Mouse (Mus musculus) neural tube, embryonic 14.5 days (tissue): ENCODE data around the gene Wdr90. TPM values are rescaled to one million over a fixed set of nuclear protein-coding genes. Genes with fewer than 3 reads are reported as not detected.

Experiments
- ATAC-seq: fragments of 200-750 bp; cut with Nextera tagmentation; 2 replicates; pipeline ENCODE4 v1.8.0; 2017; ENCODE audit warnings: low read depth, mild to moderate bottlenecking, moderate TSS enrichment, moderate library complexity
- H3K27ac ChIP-seq: fragments of 300-500 bp; sonication (generic); 2 replicates; pipeline ENCODE4 v1.5.1; 2014; ENCODE audit warnings: low read depth, mild to moderate bottlenecking, control low read depth, low read length, moderate library complexity, mixed read lengths
- H3K27me3 ChIP-seq: fragments of 300-500 bp; sonication (generic); 2 replicates; pipeline ENCODE4 v1.6.1; 2014; ENCODE audit warnings: low read length; ENCODE audit not compliant: control insufficient read depth, insufficient read depth
- H3K36me3 ChIP-seq: fragments of 300-500 bp; sonication (generic); 2 replicates; pipeline ENCODE4 v1.6.1; 2014; ENCODE audit warnings: low read length, mixed read lengths; ENCODE audit not compliant: control insufficient read depth, insufficient read depth
- H3K4me1 ChIP-seq: fragments of 300-500 bp; sonication (generic); 2 replicates; pipeline ENCODE4 v1.6.1; 2014; ENCODE audit warnings: low read length; ENCODE audit not compliant: control insufficient read depth, insufficient read depth
- H3K4me2 ChIP-seq: fragments of 300-500 bp; sonication (generic); 2 replicates; pipeline ENCODE4 v1.6.1; 2014; ENCODE audit warnings: mild to moderate bottlenecking, low read depth, low read length, control low read depth
- H3K4me3 ChIP-seq: fragments of 300-500 bp; sonication (generic); 2 replicates; pipeline ENCODE4 v1.5.1; 2014; ENCODE audit warnings: low read depth, low read length, control low read depth, mixed read lengths
- H3K9ac ChIP-seq: fragments of 300-500 bp; sonication (generic); replicated peaks from 2 replicates; pipeline ENCODE4 v1.6.1; 2014; ENCODE audit warnings: low read depth, mild to moderate bottlenecking, control low read depth, low read length, mixed read lengths
- H3K9me3 ChIP-seq: fragments of 300-500 bp; sonication (generic); 2 replicates; pipeline ENCODE4 v1.6.1; 2016; ENCODE audit warnings: low read length; ENCODE audit not compliant: control insufficient read depth
- WGBS: fragments of 180-500 bp; shearing (Covaris S2); extraction: QIAGEN DNeasy Blood & Tissue Kit; methylation state at CpG from one replicate; pipeline ENCODE4 v1.1.7; 2014; 5-methylcytosine and 5-hydroxymethylcytosine counted together
- polyA plus RNA-seq: library from polyadenylated mRNA; unstranded; fragments of >200 nt; fragmentation: Nextera tagmentation; extraction: Ambion mirVana; gene quantifications from 2 replicates; pipeline ENCODE4 v1.2.1, GENCODE M21; 2014

Wdr90 gene
- polyA plus RNA-seq, 1 experiment from 2014 or later, result 12.1 TPM

GRCm38 (mm10) chr17:25865288-25865687 lies 4.0 kb upstream of the Wdr90 start:
- no peak for ATAC-seq
- no peak overlapping the region for H3K27ac ChIP-seq
- peaks cover 13% of the 10 kb centered on the region for H3K4me1 ChIP-seq
- H3K9me3 ChIP-seq, result no peaks in the 10 kb centered on the region
- H3K27me3 ChIP-seq, result no peaks in the 10 kb centered on the region
- H3K4me3 ChIP-seq, result no peak overlapping the region
- WGBS, result 91% methylated on average over 11 of the region's 11 CpGs
- no peak overlapping the region for H3K4me2 ChIP-seq
- H3K9ac ChIP-seq, result no peak overlapping the region
- H3K36me3 ChIP-seq, result no peaks in the 10 kb centered on the region

DNA sequence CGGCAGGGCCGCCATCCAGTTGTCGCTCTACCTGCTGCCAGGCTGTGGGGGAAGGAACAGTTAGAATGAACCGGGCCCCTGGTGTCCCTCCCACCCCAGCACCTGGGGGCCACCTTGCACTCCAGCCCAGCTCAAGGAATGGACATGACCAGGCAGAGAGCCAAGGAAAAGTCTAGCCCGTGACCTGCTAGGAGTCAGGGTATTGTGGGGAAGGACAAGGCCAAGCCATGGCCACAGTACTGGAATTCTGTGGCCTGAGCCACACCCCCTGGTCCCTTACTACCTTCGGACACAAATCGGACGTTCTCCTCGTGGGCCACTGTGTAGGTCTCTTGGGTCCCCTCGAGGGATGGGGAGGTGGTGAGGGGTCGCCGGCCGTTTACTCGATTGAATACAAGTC lies 3.0 kb upstream of the Wdr90 start:
- H3K36me3 ChIP-seq, result no peaks in the 10 kb centered on the region
- no peaks in the 10 kb centered on the region for H3K9me3 ChIP-seq
- ATAC-seq, result no peak

DNA sequence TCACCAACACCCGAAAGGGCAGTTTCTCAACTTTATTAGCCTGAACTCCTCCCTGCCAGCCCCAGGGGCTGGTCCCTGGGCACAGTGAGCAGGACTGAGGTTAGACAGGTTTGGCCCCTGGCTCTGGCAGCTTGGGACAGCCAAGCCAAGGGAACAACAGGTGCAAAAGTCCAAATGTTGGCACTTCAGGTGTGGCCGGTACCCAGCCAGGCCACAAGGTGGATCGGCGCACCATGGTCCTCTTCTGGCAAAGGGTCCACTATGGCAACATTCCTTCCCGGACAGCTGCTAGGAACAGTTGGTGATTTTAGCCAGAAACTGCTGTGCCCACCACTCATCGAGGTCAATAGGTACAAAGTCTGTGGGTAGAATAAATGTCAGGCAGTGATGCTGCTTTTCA lies 2.4 kb upstream of the Wdr90 start:
- H3K9me3 ChIP-seq, result no peaks in the 10 kb centered on the region
- H3K27me3 ChIP-seq, result no peaks in the 10 kb centered on the region
- no peak overlapping the region for H3K4me3 ChIP-seq
- no peaks in the 10 kb centered on the region for H3K36me3 ChIP-seq
- H3K27ac ChIP-seq, result no peak overlapping the region
- no peak overlapping the region for H3K4me2 ChIP-seq
- H3K9ac ChIP-seq, result no peak overlapping the region
- ATAC-seq, result no peak
- H3K4me1 ChIP-seq, result peaks cover 14% of the 10 kb centered on the region
- WGBS, result 89% methylated on average over 6 of the region's 6 CpGs

More for the DNA sequence above, 3.0 kb upstream of the Wdr90 start:
- H3K4me2 ChIP-seq, result no peak overlapping the region
- WGBS, result 95% methylated on average over 14 of the region's 14 CpGs
- H3K9ac ChIP-seq, result no peak overlapping the region
- H3K27ac ChIP-seq, result no peak overlapping the region
- H3K27me3 ChIP-seq, result no peaks in the 10 kb centered on the region
- no peak overlapping the region for H3K4me3 ChIP-seq
- H3K4me1 ChIP-seq, result peaks cover 14% of the 10 kb centered on the region

GRCm38 (mm10) chr17:25861704-25862612 lies 657 bp upstream of the Wdr90 start:
- H3K4me1 ChIP-seq, result peaks cover 8% of the 10 kb centered on the region
- peak overlapping the region; percentile 74 for H3K27ac ChIP-seq
- H3K4me2 ChIP-seq, result peak overlapping the region; percentile 89
- no peaks in the 10 kb centered on the region for H3K36me3 ChIP-seq
- no peaks in the 10 kb centered on the region for H3K27me3 ChIP-seq
- 14% methylated on average over 6 of the region's 6 CpGs for WGBS
- H3K9ac ChIP-seq, result peak overlapping the region; percentile 79
- peak overlapping the region; percentile 60 for H3K4me3 ChIP-seq
- ATAC-seq, result 0 out of 2 replicates have a peak, but pooled peaks have one; percentile 22
- no peaks in the 10 kb centered on the region for H3K9me3 ChIP-seq

DNA sequence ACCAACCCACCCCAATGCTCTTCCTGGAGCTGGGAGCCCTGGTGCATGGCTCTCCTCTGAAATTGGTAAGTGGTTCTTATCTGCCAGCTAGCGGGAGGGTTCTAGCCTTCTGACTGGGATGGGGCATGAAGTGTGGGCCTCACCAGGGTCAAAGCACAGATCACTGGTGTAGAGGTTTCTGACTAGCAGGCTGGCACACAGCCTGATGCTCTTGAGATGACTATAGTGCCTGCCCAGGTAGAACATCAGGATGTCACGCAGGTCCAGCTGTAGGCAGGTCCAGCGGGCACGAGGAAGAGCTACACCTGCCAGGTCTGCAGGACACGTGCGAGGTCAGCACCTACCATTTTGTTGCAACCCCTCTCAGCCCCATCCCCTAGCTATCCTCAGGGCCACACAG lies 1.1 kb downstream of the Wdr90 start:
- no peak for ATAC-seq
- no peak overlapping the region for H3K4me2 ChIP-seq
- no peaks in the 10 kb centered on the region for H3K9me3 ChIP-seq
- peaks cover 8% of the 10 kb centered on the region for H3K4me1 ChIP-seq
- 95% methylated on average over 6 of the region's 6 CpGs for WGBS
- H3K9ac ChIP-seq, result no peak overlapping the region
- H3K27ac ChIP-seq, result no peak overlapping the region
- H3K4me3 ChIP-seq, result no peak overlapping the region
- no peaks in the 10 kb centered on the region for H3K27me3 ChIP-seq
- H3K36me3 ChIP-seq, result no peaks in the 10 kb centered on the region

DNA sequence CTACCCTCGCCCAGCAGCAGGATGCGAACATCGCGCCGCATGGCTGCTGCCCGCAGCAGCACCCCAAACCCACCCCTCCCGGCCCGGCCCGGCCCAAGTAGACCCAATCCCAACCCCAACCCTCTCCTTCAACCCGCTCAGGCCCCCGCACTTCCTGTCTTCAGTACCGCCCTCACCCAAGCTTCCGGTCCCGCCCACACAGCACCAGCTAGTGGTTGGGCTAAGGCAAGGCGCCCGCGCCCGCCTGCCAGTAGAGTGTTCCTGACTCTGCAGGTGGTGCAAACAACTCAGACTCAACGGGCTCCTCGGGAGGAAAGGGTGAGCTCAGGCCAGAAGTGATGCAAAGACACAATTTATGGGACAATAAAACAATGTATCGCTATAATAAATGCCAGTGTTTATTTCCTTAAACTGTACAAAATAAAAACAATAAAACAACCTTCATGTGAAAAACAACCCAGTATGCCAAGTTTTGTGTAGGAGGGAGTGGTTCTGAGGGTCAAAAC lies 16.9 kb downstream of the Wdr90 start, which contains the start of gene Rhot2:
Gene Rhot2, minus strand, starts transcription at position 456 of the 506 bp plus-strand sequence.
- Histone ChIP-seq H3K36me3 (peaks cover 32% of the 10 kb centered on the region), H3K9ac (peak within 1 kb of the TSS; percentile 67), H3K4me3 (peak within 1 kb of the TSS; percentile 81), H3K9me3 (no peaks in the 10 kb centered on the region), H3K27me3 (no peaks in the 10 kb centered on the region), H3K4me2 (peak within 1 kb of the TSS; percentile 93), H3K27ac (peak within 1 kb of the TSS; percentile 64), H3K4me1 (peaks cover 12% of the 10 kb centered on the region; the same call in 1 of the 2 replicates)
- peak; percentile 95 for ATAC-seq
- under 1% methylated on average over 21 of the region's 21 CpGs for WGBS

- Histone ChIP-seq H3K4me2 (peak overlapping the region; percentile 93), H3K27ac (peak overlapping the region; percentile 64), H3K4me3 (peak overlapping the region; percentile 81), H3K9me3 (no peaks in the 10 kb centered on the region), H3K27me3 (no peaks in the 10 kb centered on the region), H3K4me1 (peaks cover 12% of the 10 kb centered on the region; the same call in 1 of the 2 replicates), H3K36me3 (peaks cover 34% of the 10 kb centered on the region), H3K9ac (peak overlapping the region; percentile 67)
- peak; percentile 42 for ATAC-seq
- 4% methylated on average over 38 of the region's 38 CpGs for WGBS
Observed at GRCm38 (mm10) chr17:25843636-25844395, 17.5 kb downstream of the Wdr90 start.

GRCm38 (mm10) chr17:25843122-25843521 lies 18.2 kb downstream of the Wdr90 start:
- H3K27me3 ChIP-seq, result no peaks in the 10 kb centered on the region
- WGBS, result 95% methylated on average over 4 of the region's 4 CpGs
- H3K4me2 ChIP-seq, result peak overlapping the region; percentile 93; the same call in 1 of the 2 replicates
- no peaks in the 10 kb centered on the region for H3K9me3 ChIP-seq
- ATAC-seq, result no peak
- no peak overlapping the region for H3K9ac ChIP-seq
- H3K4me3 ChIP-seq, result peak overlapping the region; percentile 81; the same call in 1 of the 2 replicates
- H3K36me3 ChIP-seq, result peaks cover 34% of the 10 kb centered on the region
- no peak overlapping the region for H3K27ac ChIP-seq
- peaks cover 12% of the 10 kb centered on the region; the same call in 1 of the 2 replicates for H3K4me1 ChIP-seq
